Mouse (Mus musculus) heart, postnatal 0 days (tissue): ENCODE results near the gene Mab21l3.

ENCODE experiments used
- CTCF ChIP-seq: IDR thresholded peaks from 2 replicates; pipeline ENCODE4 v1.5.1; 2016; ENCODE audit warnings: antibody characterized with exemption, control low read depth, low read depth
- EP300 ChIP-seq: IDR thresholded peaks from 2 replicates; pipeline ENCODE4 v1.6.1; 2016; ENCODE audit warnings: antibody characterized with exemption, low read depth

- TF ChIP-seq CTCF (no peak), EP300 (no peak)
Observed at GRCm38 (mm10) chr3:101775732-101776131, 73.0 kb downstream of the Mab21l3 start.
